Mouse (Mus musculus): ENCODE measurements at regions not wholly inside any gene's neighbourhood (a gene's known extent, or its start where the extent isn't known, plus 50 kb on each side); places are given as distances from the start of the nearest gene placed in this dataset.

GRCm38 (mm10) chr16:62498761-62499160 is 287.9 kb downstream of the Nsun3 start:
- TF ChIP-seq CTCF (conservative IDR thresholded peaks at IDR 0.05; ENCODE audit: low read length) (no peak), POU5F1 (IDR thresholded peaks at IDR 0.05; ENCODE audit: borderline replicate concordance, low read length) (no peak)
